Mouse (Mus musculus): ENCODE data around the gene Fzr1.

- TF ChIP-seq POLR2A (IDR thresholded peaks at IDR 0.05; ENCODE audit: borderline replicate concordance, insufficient read depth, low read length) (no peak), CTCF (IDR thresholded peaks at IDR 0.05; ENCODE audit: borderline replicate concordance, insufficient read depth, low read depth, low read length) (no peak)
Observed at GRCm38 (mm10) chr10:81351678-81352291, 26.5 kb downstream of the Fzr1 start.

All from cerebellum, adult 2 months (tissue).